Mouse (Mus musculus) embryonic facial prominence, embryonic 10.5 days (tissue): ENCODE data around the gene St7l. TPM values are rescaled to one million over a fixed set of nuclear protein-coding genes. Genes with fewer than 3 reads are reported as not detected.

Experiments used
- DNase-seq: peaks from one replicate; pipeline ENCODE4 v3.0.0-alpha.2; 2017; ENCODE audit warnings: low spot score
- H3K27ac ChIP-seq: fragments of 300-500 bp; sonication (generic); replicated peaks from 2 replicates; pipeline ENCODE4 v1.5.1; 2016; ENCODE audit warnings: mild to moderate bottlenecking
- H3K27me3 ChIP-seq: fragments of 300-500 bp; sonication (generic); replicated peaks from 2 replicates; pipeline ENCODE4 v1.6.1; 2016; ENCODE audit warnings: low read depth, mild to moderate bottlenecking; ENCODE audit not compliant: poor library complexity, severe bottlenecking
- H3K36me3 ChIP-seq: fragments of 300-500 bp; sonication (generic); replicated peaks from 2 replicates; pipeline ENCODE4 v1.6.1; 2016; ENCODE audit warnings: mild to moderate bottlenecking, moderate library complexity
- H3K4me1 ChIP-seq: fragments of 300-500 bp; sonication (generic); 2 replicates; pipeline ENCODE4 v1.6.1; 2016
- H3K4me3 ChIP-seq: fragments of 300-500 bp; sonication (generic); 2 replicates; pipeline ENCODE4 v1.5.1; 2016; ENCODE audit warnings: mild to moderate bottlenecking, moderate library complexity
- H3K9me3 ChIP-seq: fragments of 300-500 bp; sonication (generic); 2 replicates; pipeline ENCODE4 v1.6.1; 2016; ENCODE audit warnings: mild to moderate bottlenecking
- WGBS: fragments of 180-500 bp; shearing (Covaris S2); methylation state at CpG from one replicate; pipeline ENCODE4 v1.1.7; 2016; 5-methylcytosine and 5-hydroxymethylcytosine counted together
- polyA plus RNA-seq: library from polyadenylated mRNA; unstranded; fragments of >200 nt; fragmentation: Nextera tagmentation; extraction: Ambion mirVana; gene quantifications from 2 replicates; pipeline ENCODE4 v1.2.1, GENCODE M21; 2016

Gene St7l
- polyA plus RNA-seq, result 29.0 and 31.7 TPM in 2 replicates

DNA sequence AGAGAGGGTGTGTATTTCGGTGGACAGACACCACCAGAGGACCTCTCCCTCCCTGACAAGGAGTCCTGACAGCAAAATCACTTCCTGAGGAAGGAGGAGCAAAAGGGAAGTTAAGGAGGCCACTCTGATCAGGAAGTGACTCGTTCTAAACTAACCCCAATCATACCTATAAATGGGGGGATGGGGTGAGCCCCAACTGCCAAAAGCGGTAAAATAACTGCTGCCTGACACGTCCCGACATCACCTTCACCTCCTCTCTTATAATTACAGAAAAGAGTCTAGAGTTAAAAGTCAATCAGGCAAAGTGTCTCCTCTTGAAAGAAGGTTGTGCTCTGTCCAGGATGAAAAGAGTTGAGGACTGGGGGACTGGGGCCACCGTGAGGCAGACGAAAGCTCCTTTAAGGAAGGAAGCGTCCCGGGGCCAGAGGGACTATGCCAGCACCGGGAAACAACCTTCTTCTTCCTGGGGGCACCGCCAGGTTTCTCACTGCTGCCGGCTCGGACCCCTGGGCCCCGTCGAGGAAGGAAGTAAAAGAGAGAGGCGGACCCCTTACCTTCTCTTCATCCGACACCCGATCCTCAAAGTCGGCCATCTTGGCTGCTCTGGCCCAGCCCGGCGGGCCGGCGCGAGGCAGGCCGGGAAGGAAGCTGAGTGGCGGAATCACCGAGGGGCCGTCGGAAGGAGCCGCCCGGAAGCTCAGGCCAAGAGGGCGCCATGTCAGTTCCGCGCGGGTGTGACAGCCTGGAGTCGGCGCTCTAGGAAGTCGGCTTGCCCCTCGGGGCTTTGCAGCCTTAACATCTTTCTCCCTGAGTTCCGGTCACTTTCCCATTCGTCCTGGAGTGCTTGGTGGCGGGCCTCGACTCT is at the start of gene St7l, which contains the start of gene Capza1:
St7l (plus strand) TSS at position 220 of the 865 bp plus-strand sequence.
Capza1 (minus strand) TSS at position 720 of the 865 bp plus-strand sequence.
- DNase-seq, result peak; percentile 93
- Histone ChIP-seq H3K4me3 (peak within 1 kb of the TSS; percentile 98), H3K27ac (peak within 1 kb of the TSS; percentile 97), H3K9me3 (no peaks in the 10 kb centered on the region), H3K4me1 (peaks cover 34% of the 10 kb centered on the region), H3K36me3 (peaks cover 15% of the 10 kb centered on the region), H3K27me3 (no peaks in the 10 kb centered on the region)
- WGBS, result under 1% methylated on average over 43 of the region's 43 CpGs

DNA sequence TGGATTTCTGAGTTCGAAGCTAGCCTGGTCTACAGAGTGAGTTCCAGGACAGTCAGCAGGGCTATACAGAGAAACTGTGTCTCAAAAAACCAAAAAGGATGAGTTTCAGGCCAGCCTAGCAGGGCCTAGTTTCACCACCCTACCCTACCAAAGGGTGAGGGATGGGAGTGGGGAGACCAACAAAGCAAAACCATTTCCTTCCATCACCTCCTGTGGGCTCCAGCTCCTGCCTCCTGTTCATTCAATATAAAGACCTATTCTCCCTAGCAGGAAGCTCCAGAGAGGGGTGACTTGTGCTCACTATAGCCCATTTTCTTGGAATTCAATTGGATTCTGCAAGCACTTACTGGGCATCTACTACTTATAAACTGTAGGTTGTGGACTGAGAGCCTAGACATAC is 49.1 kb upstream of the St7l start:
- no peaks in the 10 kb centered on the region for H3K9me3 ChIP-seq
- H3K4me3 ChIP-seq, result no peak overlapping the region
- no peaks in the 10 kb centered on the region for H3K27me3 ChIP-seq
- peaks cover 27% of the 10 kb centered on the region for H3K4me1 ChIP-seq
- no peak for DNase-seq
- WGBS, result 96% methylated on average over 1 of the region's 1 CpGs
- H3K27ac ChIP-seq, result no peak overlapping the region
- H3K36me3 ChIP-seq, result no peaks in the 10 kb centered on the region; the same call in 1 of the 2 replicates

DNA sequence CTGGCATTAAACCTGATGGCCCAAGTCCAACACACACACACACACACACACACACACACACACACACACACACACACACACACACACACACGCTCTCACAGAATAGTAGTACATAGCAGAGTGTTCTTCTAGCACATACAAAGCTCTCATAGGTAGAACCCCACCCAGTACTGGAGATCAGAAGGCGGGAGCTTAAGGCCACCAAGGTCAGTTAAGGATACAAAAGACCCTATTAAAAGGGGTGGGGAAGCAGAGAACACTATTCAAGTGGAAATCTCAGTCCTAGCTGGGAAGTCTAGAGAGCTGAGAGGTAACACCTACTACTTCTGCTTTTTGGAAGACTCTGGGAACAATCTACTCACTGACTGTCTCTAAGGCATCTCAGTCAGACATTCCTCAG is 48.5 kb upstream of the St7l start:
- WGBS, result 85% methylated on average over 2 of the region's 2 CpGs
- Histone ChIP-seq H3K4me1 (peaks cover 27% of the 10 kb centered on the region), H3K9me3 (no peaks in the 10 kb centered on the region), H3K27ac (no peak overlapping the region), H3K36me3 (peaks cover under 1% of the 10 kb centered on the region), H3K27me3 (no peaks in the 10 kb centered on the region), H3K4me3 (no peak overlapping the region)
- DNase-seq, result no peak

DNA sequence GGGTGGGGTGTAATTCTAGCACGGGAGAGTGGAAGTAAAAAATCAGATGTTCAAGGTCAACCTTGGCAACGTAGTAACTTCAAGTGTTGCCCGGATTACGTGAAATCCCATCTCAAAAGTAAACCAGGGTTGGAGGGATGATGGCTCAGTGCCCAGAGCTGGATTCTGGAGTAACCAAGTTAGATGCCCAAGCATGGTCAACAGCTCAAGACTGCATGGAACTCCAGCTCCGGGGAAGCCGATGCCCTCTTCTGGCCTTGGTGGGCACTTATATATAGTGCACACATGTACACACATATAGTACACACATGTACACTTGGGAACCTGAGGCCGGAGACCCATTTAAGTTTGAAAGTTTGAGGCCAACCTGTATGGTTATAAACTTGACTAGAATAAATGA is 47.7 kb upstream of the St7l start:
- Histone ChIP-seq H3K4me1 (peaks cover 27% of the 10 kb centered on the region), H3K36me3 (peaks cover 8% of the 10 kb centered on the region), H3K27ac (no peak overlapping the region), H3K27me3 (no peaks in the 10 kb centered on the region), H3K9me3 (no peaks in the 10 kb centered on the region), H3K4me3 (no peak overlapping the region)
- DNase-seq, result no peak
- WGBS, result 94% methylated on average over 7 of the region's 7 CpGs

DNA sequence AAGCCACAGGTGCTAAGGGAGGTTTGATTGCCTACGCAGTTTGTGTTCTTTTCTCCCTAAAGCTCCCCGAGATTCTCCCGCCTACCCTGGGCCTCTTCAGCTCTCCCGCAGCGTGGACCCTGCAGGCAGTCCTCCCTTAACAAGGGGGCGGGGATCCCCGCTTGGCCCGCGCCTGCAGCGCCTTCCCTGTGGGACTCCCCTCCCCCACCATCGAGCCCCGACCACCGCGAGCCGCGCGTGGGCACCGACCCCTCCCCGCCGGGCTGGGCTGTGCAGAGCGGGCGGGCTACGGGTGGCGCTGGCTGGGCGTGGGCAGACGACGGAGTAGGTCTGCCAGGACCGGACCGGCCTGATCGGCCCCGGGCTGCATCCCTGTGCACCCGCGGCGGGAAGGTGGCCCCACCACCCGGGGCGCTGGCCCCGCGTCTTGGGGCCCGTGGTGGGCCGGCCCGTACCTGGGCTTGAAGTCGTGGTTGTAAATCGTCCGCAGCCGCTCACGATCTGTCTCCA is 46.3 kb upstream of the St7l start:
- H3K27ac ChIP-seq, result peak overlapping the region; percentile 95
- peaks cover 15% of the 10 kb centered on the region for H3K36me3 ChIP-seq
- H3K27me3 ChIP-seq, result no peaks in the 10 kb centered on the region
- no peaks in the 10 kb centered on the region for H3K9me3 ChIP-seq
- WGBS, result under 1% methylated on average over 46 of the region's 46 CpGs
- H3K4me1 ChIP-seq, result peaks cover 27% of the 10 kb centered on the region
- peak; percentile 78 for DNase-seq
- peak overlapping the region; percentile 91 for H3K4me3 ChIP-seq

DNA sequence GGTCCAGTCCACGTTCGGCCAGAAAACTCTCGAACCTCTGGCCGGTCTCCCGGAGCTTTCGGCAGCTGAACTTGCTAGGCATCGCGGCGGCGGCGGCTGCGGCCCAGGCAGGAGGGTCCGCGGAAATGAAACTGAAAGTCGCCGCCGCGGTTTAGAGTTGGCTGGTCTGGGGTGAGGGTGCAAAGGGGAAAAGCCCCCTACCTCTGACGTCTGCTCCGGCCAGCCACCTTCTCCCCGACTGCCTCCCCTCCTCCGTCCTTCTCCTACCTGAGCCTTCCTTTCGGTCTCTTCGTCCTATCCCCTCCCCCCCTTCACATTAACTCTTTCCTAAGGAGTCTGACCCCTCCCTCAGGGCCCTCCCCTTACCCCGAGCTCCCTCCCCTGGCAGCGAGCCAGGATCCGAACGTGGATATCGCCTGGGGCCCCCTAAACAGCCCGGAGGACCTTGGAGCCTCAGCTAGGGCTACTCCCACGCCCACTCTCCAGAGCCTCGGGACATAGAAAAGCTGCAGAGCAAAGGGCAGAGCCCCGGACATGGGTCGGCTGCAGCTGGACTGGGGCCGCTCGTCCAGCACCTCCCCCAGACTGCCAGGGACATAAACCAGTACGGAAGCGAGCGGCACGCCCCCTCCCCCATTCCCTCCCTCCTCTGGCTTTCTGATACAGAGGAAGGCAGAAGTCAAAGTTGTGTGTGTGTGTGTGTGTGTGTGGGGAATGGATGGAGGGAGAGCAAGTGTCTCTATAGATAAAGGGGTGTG is 45.6 kb upstream of the St7l start, which contains the start of gene Mov10:
Mov10 (minus strand) TSS at position 573 of the 758 bp plus-strand sequence.
- Histone ChIP-seq H3K27me3 (no peaks in the 10 kb centered on the region), H3K27ac (peak within 1 kb of the TSS; percentile 95), H3K9me3 (no peaks in the 10 kb centered on the region), H3K4me3 (peak within 1 kb of the TSS; percentile 91), H3K36me3 (peaks cover 18% of the 10 kb centered on the region), H3K4me1 (peaks cover 27% of the 10 kb centered on the region)
- WGBS, result under 1% methylated on average over 40 of the region's 40 CpGs
- peak; percentile 84 for DNase-seq

DNA sequence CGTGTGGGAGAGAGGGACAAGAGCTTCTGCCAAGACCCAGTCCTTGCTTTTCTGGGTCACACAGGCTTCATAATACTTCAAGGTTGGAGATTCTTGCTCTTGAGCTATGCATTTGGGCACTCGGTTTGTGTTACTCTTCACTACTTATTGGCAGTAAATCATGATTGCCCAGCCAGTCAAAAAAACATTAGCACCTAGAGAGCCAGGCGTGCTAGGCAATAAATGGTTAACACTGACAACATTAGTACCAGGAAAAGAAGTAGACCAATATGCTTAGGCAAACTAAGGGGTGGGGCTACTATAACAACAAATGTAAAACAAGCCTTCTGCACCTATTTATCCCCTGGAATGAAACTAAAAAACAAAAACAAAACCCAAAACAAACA is 45.1 kb upstream of the St7l start:
- no peak for DNase-seq
- peak overlapping the region; percentile 95 for H3K27ac ChIP-seq
- WGBS, result 6% methylated on average over 3 of the region's 3 CpGs
- peaks cover 18% of the 10 kb centered on the region for H3K36me3 ChIP-seq
- H3K4me3 ChIP-seq, result peak overlapping the region; percentile 91
- no peaks in the 10 kb centered on the region for H3K9me3 ChIP-seq
- peaks cover 27% of the 10 kb centered on the region for H3K4me1 ChIP-seq
- no peaks in the 10 kb centered on the region for H3K27me3 ChIP-seq

DNA sequence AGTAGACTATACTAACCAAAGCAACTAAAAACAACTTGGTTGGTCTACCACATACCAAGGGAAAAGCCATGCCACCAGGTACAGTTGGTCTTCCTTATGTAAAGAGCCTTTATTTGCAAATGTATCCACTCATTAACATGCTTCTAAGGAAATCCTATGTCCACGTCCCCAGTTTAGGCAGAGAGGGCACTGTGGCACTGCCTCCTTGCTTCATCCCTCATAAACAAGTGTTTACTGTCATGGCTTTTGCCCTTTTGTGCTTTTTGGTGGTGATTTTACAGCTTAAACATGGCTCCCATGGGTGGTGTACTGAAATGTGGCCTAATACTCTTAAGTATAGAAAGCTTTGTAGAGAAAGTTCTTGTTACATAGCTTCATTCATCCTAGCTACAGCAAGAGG is 43.4 kb upstream of the St7l start:
- H3K9me3 ChIP-seq, result no peaks in the 10 kb centered on the region
- no peak overlapping the region for H3K27ac ChIP-seq
- H3K36me3 ChIP-seq, result peaks cover 23% of the 10 kb centered on the region
- H3K4me1 ChIP-seq, result peaks cover 27% of the 10 kb centered on the region
- WGBS, result 58% methylated on average over 1 of the region's 1 CpGs
- DNase-seq, result no peak
- no peaks in the 10 kb centered on the region for H3K27me3 ChIP-seq
- H3K4me3 ChIP-seq, result no peak overlapping the region

DNA sequence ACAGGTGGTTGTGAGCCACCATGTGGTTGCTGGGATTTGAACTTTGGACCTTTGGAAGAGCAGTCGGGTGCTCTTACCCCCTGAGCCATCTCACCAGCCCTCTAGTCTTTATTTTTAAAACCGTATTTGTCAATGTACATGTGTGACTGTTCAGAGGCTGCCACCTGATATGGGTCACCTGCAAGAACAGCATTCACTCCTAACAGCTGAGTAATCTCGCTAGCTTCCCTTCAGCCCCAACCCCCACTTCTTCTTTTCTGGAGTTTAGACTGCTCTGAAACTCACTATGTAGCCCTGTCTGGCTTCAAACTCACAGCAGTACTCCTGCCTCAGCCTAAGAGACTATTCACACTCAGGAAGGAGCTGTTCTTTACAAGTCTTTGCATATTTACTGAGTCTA is 41.4 kb upstream of the St7l start:
- 76% methylated on average over 3 of the region's 3 CpGs for WGBS
- Histone ChIP-seq H3K4me3 (no peak overlapping the region), H3K27ac (no peak overlapping the region), H3K36me3 (peaks cover 42% of the 10 kb centered on the region), H3K9me3 (no peaks in the 10 kb centered on the region), H3K4me1 (peaks cover 15% of the 10 kb centered on the region), H3K27me3 (no peaks in the 10 kb centered on the region)
- no peak for DNase-seq

DNA sequence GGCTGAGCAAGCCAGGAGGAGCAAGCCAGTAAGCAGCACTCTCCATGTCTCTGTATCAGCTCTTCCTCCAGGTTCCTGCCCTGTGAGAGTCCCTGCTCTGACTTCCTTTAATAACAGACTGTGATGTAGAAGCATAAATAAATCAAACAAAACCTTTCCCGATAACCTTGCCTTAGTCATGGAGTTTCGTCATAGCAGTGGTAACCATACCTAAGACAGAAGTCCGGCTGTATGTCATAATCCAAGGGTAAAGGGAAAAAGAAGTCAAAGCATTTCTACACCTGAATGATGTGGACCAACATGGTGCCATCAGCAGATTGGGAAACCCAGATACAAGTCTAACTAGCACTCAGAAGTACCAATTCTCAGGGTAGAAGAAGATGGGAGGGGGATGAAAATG is 28.0 kb upstream of the St7l start:
- Histone ChIP-seq H3K27me3 (no peaks in the 10 kb centered on the region), H3K4me3 (no peak overlapping the region), H3K9me3 (no peaks in the 10 kb centered on the region), H3K27ac (no peak overlapping the region), H3K36me3 (peaks cover 94% of the 10 kb centered on the region), H3K4me1 (no peaks in the 10 kb centered on the region)
- DNase-seq, result no peak
- WGBS, result 94% methylated on average over 3 of the region's 3 CpGs

DNA sequence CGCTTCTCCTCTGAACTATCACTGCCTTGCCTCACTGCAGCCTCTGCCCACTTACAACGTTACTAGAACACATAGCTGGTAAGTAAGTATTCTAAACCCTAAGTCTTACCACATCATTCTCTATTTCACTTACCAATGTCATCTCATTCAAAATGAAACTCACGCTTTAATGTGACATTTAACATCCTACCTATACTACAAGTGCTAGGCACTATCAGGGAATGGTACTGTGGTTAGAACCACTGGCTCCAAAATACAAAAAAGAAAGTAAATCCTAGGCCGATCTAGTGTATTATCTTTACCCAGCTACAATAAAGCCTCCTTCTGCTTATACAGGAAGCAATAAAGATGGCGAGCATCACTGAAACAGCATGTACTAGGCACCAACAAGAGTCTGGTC is 22.8 kb upstream of the St7l start:
- WGBS, result 95% methylated on average over 5 of the region's 5 CpGs
- Histone ChIP-seq H3K4me3 (no peak overlapping the region), H3K36me3 (peaks cover 94% of the 10 kb centered on the region), H3K4me1 (no peaks in the 10 kb centered on the region), H3K9me3 (no peaks in the 10 kb centered on the region), H3K27ac (no peak overlapping the region), H3K27me3 (no peaks in the 10 kb centered on the region)
- DNase-seq, result no peak

DNA sequence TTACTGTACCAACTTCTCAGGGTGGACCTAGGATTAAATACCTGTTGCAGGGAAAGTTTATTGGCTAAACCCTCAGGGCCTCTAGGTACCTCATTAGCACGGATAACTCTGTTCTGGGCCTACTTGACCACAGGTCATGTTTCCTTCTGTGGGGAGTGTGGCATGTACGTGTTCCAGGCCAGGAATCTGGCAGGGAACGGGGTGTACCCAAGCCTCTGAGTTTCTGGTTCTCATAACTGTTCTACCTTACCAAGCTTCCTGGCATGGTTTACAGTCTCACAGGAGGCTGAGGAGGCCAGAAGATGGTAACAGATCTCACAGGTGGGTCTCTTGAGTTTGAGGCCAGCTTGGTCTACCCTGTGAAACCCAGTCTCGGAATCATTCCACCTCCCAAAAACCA is 17.2 kb upstream of the St7l start:
- H3K36me3 ChIP-seq, result peaks cover 81% of the 10 kb centered on the region

More for the DNA sequence above, 17.2 kb upstream of the St7l start:
- no peaks in the 10 kb centered on the region for H3K27me3 ChIP-seq
- WGBS, result 88% methylated on average over 4 of the region's 4 CpGs
- no peaks in the 10 kb centered on the region for H3K9me3 ChIP-seq
- no peak overlapping the region for H3K4me3 ChIP-seq
- H3K4me1 ChIP-seq, result no peaks in the 10 kb centered on the region
- no peak for DNase-seq
- H3K27ac ChIP-seq, result no peak overlapping the region
